Mouse (Mus musculus) megakaryocyte, embryonic 14.5 days (primary cell): ENCODE results near the gene Ebp.

Experiments used
- FLI1 ChIP-seq: IDR thresholded peaks from 2 replicates; pipeline ENCODE4 v1.6.1; 2012; ENCODE audit warnings: low read length, inconsistent platforms, mixed read lengths
- GATA1 ChIP-seq: IDR thresholded peaks from 3 replicates; pipeline ENCODE4 v1.6.1; 2012; ENCODE audit warnings: mixed read lengths, low read length, inconsistent platforms, borderline replicate concordance

- TF ChIP-seq GATA1 (no peak), FLI1 (no peak)
Measured at GRCm38 (mm10) chrX:8218114-8218513, 24.8 kb upstream of the Ebp start.
